Mouse (Mus musculus) layer of hippocampus, adult 2 months (tissue): ENCODE results near the gene Gucy2d. TPM values are rescaled to one million over a fixed set of nuclear protein-coding genes. Genes with fewer than 3 reads are reported as not detected.
A peak's percentile ranks its signal among the peaks of the same experiment; 100 is the strongest.

Source experiments
- DNase-seq, 2 experiments: peaks; one replicate each; pipeline ENCODE4 v3.0.0; 2022; ENCODE audit warnings: low spot score in 2 of 2
- H3K27ac ChIP-seq: fragments of 200-600 bp; 2 replicates; pipeline ENCODE4 v1.8.1; 2022
- H3K4me3 ChIP-seq: fragments of 200-600 bp; 2 replicates; pipeline ENCODE4 v1.8.1; 2022; ENCODE audit warnings: mild to moderate bottlenecking
- CTCF ChIP-seq: fragments of 200-600 bp; conservative IDR thresholded peaks from 2 replicates; pipeline ENCODE4 v1.8.1; 2022; ENCODE audit warnings: antibody characterized with exemption, mild to moderate bottlenecking, moderate library complexity
- total RNA-seq, 2 experiments: library from RNA; stranded (reverse); gene quantifications; 2 replicates each; pipeline ENCODE4 v1.2.3; 2021

Gucy2d gene
- total RNA-seq, 2 experiments from 2014 or later: not detected

GRCm38 (mm10) chr7:98522576-98522975 lies 82.4 kb downstream of the Gucy2d start:
- TF ChIP-seq CTCF: no peak
- 0 out of 2 replicates have a peak overlapping the region, but pooled peaks have one; percentile 36 for H3K27ac ChIP-seq
- H3K4me3 ChIP-seq: no peak overlapping the region
- no peak for DNase-seq

GRCm38 (mm10) chr7:98523070-98523812 lies 83.0 kb downstream of the Gucy2d start:
- Histone ChIP-seq H3K27ac (0 out of 2 replicates have a peak overlapping the region, but pooled peaks have one; percentile 36), H3K4me3 (no peak overlapping the region)
- no peak for TF ChIP-seq CTCF
- DNase-seq: no peak

GRCm38 (mm10) chr7:98523813-98524361 lies 83.7 kb downstream of the Gucy2d start:
- Histone ChIP-seq H3K4me3 (no peak overlapping the region), H3K27ac (no peak overlapping the region)
- no peak for TF ChIP-seq CTCF
- DNase-seq: no peak

- no peak for DNase-seq
- H3K4me3 ChIP-seq: no peak overlapping the region
- no peak overlapping the region for H3K27ac ChIP-seq
- TF ChIP-seq CTCF: no peak
Observed at GRCm38 (mm10) chr7:98524401-98524800, 84.2 kb downstream of the Gucy2d start.

GRCm38 (mm10) chr7:98524869-98525699 lies 84.9 kb downstream of the Gucy2d start:
- H3K27ac ChIP-seq: no peak overlapping the region
- DNase-seq: no peak
- TF ChIP-seq CTCF: no peak
- H3K4me3 ChIP-seq: no peak overlapping the region

Other genes with a start within 250 kb of the Gucy2d start
- under 1 TPM; 0.34 to 0.36 TPM for gene B3gnt6, start 240.9 kb upstream of the Gucy2d start, total RNA-seq
- 10 to 100 TPM; 24.4 to 26.6 TPM for gene Acer3, start 119.2 kb upstream of the Gucy2d start, total RNA-seq
- 1 to 10 TPM; 1.7 to 2.0 TPM for gene Tsku, start 79.1 kb upstream of the Gucy2d start, total RNA-seq
- gene Lrrc32, start 48.9 kb downstream of the Gucy2d start, total RNA-seq: 1 to 10 TPM; 1.7 to 2.2 TPM
- 10 to 100 TPM; 69.9 to 82.7 TPM for gene Emsy, start 216.4 kb downstream of the Gucy2d start, total RNA-seq